Mouse (Mus musculus) hindbrain, embryonic 10.5 days (tissue): Measurements from ENCODE around the gene Gpc4. TPM values are rescaled to one million over a fixed set of nuclear protein-coding genes. Genes with fewer than 3 reads are reported as not detected.
A peak's percentile ranks its signal among the peaks of the same experiment; 100 is the strongest.

Experiments used
- DNase-seq: peaks from one replicate; pipeline ENCODE4 v3.0.0-alpha.2; 2017; ENCODE audit warnings: low spot score
- H3K27ac ChIP-seq: fragments of 300-500 bp; sonication (generic); 2 replicates; pipeline ENCODE4 v1.5.1; 2016; ENCODE audit warnings: mild to moderate bottlenecking, moderate library complexity
- H3K27me3 ChIP-seq: fragments of 300-500 bp; sonication (generic); 2 replicates; pipeline ENCODE4 v1.6.1; 2016; ENCODE audit warnings: mild to moderate bottlenecking; ENCODE audit not compliant: poor library complexity, insufficient read depth, severe bottlenecking
- H3K36me3 ChIP-seq: fragments of 300-500 bp; sonication (generic); 2 replicates; pipeline ENCODE4 v1.6.1; 2016; ENCODE audit warnings: mild to moderate bottlenecking, moderate library complexity
- H3K4me1 ChIP-seq: fragments of 300-500 bp; sonication (generic); replicated peaks from 2 replicates; pipeline ENCODE4 v1.6.1; 2016; ENCODE audit warnings: mild to moderate bottlenecking
- H3K4me3 ChIP-seq: fragments of 300-500 bp; sonication (generic); 2 replicates; pipeline ENCODE4 v1.5.1; 2016; ENCODE audit warnings: mild to moderate bottlenecking, moderate library complexity
- H3K9me3 ChIP-seq: fragments of 300-500 bp; sonication (generic); 2 replicates; pipeline ENCODE4 v1.6.1; 2016; ENCODE audit warnings: mild to moderate bottlenecking, moderate library complexity
- WGBS: fragments of 180-500 bp; shearing (Covaris S2); methylation state at CpG from one replicate; pipeline ENCODE4 v1.1.7; 2016; 5-methylcytosine and 5-hydroxymethylcytosine counted together
- polyA plus RNA-seq: library from polyadenylated mRNA; unstranded; fragments of >200 nt; fragmentation: Nextera tagmentation; extraction: Ambion mirVana; gene quantifications from 2 replicates; pipeline ENCODE4 v1.2.1, GENCODE M21; 2016

Gene Gpc4
- polyA plus RNA-seq, 1 experiment from 2014 or later, result 29.2 TPM

- Histone ChIP-seq H3K27ac (no peak overlapping the region), H3K36me3 (no peaks in the 10 kb centered on the region), H3K9me3 (no peaks in the 10 kb centered on the region), H3K4me1 (no peaks in the 10 kb centered on the region), H3K4me3 (no peak overlapping the region), H3K27me3 (no peaks in the 10 kb centered on the region)
- DNase-seq, result no peak
- WGBS, result 88% methylated on average over 3 of the region's 3 CpGs
Observed at GRCm38 (mm10) chrX:52083557-52083956, 81.5 kb downstream of the Gpc4 start.

- Histone ChIP-seq H3K27me3 (peaks cover 2% of the 10 kb centered on the region; the same call in 1 of the 2 replicates), H3K4me1 (no peaks in the 10 kb centered on the region), H3K36me3 (no peaks in the 10 kb centered on the region), H3K9me3 (no peaks in the 10 kb centered on the region), H3K4me3 (no peak overlapping the region), H3K27ac (no peak overlapping the region)
- 89% methylated on average over 2 of the region's 2 CpGs for WGBS
- no peak for DNase-seq
Observed at GRCm38 (mm10) chrX:52072410-52072809, 92.6 kb downstream of the Gpc4 start.

GRCm38 (mm10) chrX:52053416-52053815 lies 111.6 kb downstream of the Gpc4 start:
- H3K4me1 ChIP-seq, result no peaks in the 10 kb centered on the region
- no peaks in the 10 kb centered on the region; the same call in 1 of the 2 replicates for H3K36me3 ChIP-seq
- no peak overlapping the region for H3K4me3 ChIP-seq
- no peak overlapping the region for H3K27ac ChIP-seq
- WGBS, result 90% methylated on average over 13 of the region's 13 CpGs
- H3K9me3 ChIP-seq, result no peaks in the 10 kb centered on the region
- no peaks in the 10 kb centered on the region for H3K27me3 ChIP-seq
- no peak for DNase-seq

GRCm38 (mm10) chrX:52052011-52052410 lies 113.0 kb downstream of the Gpc4 start:
- H3K4me1 ChIP-seq, result no peaks in the 10 kb centered on the region
- no peaks in the 10 kb centered on the region; the same call in 1 of the 2 replicates for H3K36me3 ChIP-seq
- DNase-seq, result no peak
- no peak overlapping the region for H3K27ac ChIP-seq
- H3K9me3 ChIP-seq, result no peaks in the 10 kb centered on the region
- H3K4me3 ChIP-seq, result no peak overlapping the region
- 60% methylated on average over 5 of the region's 5 CpGs for WGBS
- no peaks in the 10 kb centered on the region for H3K27me3 ChIP-seq

- Histone ChIP-seq H3K4me3 (no peak overlapping the region), H3K36me3 (no peaks in the 10 kb centered on the region; the same call in 1 of the 2 replicates), H3K27me3 (no peaks in the 10 kb centered on the region), H3K9me3 (no peaks in the 10 kb centered on the region), H3K27ac (no peak overlapping the region), H3K4me1 (no peaks in the 10 kb centered on the region)
- WGBS, result 66% methylated on average over 4 of the region's 4 CpGs
- no peak for DNase-seq
Observed at GRCm38 (mm10) chrX:52050941-52051340, 114.1 kb downstream of the Gpc4 start.

GRCm38 (mm10) chrX:52039875-52040274 lies 125.2 kb downstream of the Gpc4 start:
- DNase-seq, result no peak
- H3K36me3 ChIP-seq, result no peaks in the 10 kb centered on the region
- WGBS, result 77% methylated on average over 1 of the region's 1 CpGs
- H3K27me3 ChIP-seq, result no peaks in the 10 kb centered on the region
- H3K9me3 ChIP-seq, result no peaks in the 10 kb centered on the region
- no peak overlapping the region for H3K4me3 ChIP-seq
- no peaks in the 10 kb centered on the region for H3K4me1 ChIP-seq
- H3K27ac ChIP-seq, result no peak overlapping the region

GRCm38 (mm10) chrX:52030146-52030545 lies 134.9 kb downstream of the Gpc4 start:
- Histone ChIP-seq H3K27ac (no peak overlapping the region), H3K27me3 (no peaks in the 10 kb centered on the region), H3K9me3 (no peaks in the 10 kb centered on the region), H3K36me3 (no peaks in the 10 kb centered on the region), H3K4me1 (no peaks in the 10 kb centered on the region), H3K4me3 (no peak overlapping the region)
- DNase-seq, result no peak
- 77% methylated on average over 7 of the region's 7 CpGs for WGBS

- H3K4me3 ChIP-seq, result no peak overlapping the region
- H3K9me3 ChIP-seq, result no peaks in the 10 kb centered on the region
- no peaks in the 10 kb centered on the region for H3K36me3 ChIP-seq
- peak; percentile 72 for DNase-seq
- H3K27me3 ChIP-seq, result peaks cover 4% of the 10 kb centered on the region
- no peak overlapping the region for H3K27ac ChIP-seq
- peaks cover 16% of the 10 kb centered on the region for H3K4me1 ChIP-seq
- 42% methylated on average over 9 of the region's 9 CpGs for WGBS
Observed at GRCm38 (mm10) chrX:52017660-52018059, 147.4 kb downstream of the Gpc4 start.

Other genes with a start within 250 kb of the Gpc4 start
- gene 1700080O16Rik, start 192.5 kb downstream of the Gpc4 start, polyA plus RNA-seq, result not detected in 2 replicates